In the genomic region with DNA sequence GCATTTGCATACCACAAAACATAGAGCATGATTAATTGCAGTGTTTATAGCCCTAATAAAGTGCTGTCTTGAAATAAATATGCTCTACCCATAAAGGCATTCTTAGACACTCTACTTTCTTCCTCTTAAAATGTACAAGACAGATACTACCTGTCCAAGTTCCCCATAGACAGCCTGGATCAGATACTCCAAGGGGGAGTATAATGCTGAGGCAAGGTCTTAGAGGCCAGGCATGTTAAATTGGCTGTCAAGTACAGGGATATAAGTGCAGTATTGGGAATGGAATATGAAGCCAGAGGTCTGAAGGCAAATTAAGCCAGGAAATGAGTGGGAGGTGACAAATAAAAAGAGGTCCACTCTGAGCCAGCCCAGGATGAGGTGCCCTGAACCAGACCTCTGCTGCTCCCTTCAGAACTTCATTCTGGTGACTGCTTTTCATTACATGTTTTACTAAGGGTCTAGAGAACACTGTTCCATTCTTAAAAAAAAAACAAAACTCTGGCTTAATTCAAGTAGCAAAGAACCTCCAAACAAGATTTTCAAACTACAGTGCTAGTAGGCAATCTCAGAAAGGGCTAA, we compare ENCODE assay signal across 18 mouse cellular contexts.
"Had no signal": no experiment of that assay in that cellular context is flagged by ENCODE, and none has a peak within 500 bp of the region (broad histone marks: within the 10 kb centered on the region; RNA-seq: fewer than 3 reads in every experiment).

No protein-coding gene starts in this region.

- H3K36me3 ChIP-seq: lung, embryonic 15.5 days; midbrain, embryonic 13.5 days; midbrain, embryonic 15.5 days; neural tube, embryonic 13.5 days; stomach, embryonic 15.5 days had no signal

- H3K4me2 ChIP-seq: lung, embryonic 15.5 days; midbrain, embryonic 11.5 days; midbrain, embryonic 13.5 days; midbrain, embryonic 15.5 days; neural tube, embryonic 13.5 days; stomach, embryonic 15.5 days had no signal

- DNase-seq: liver, postnatal 0 days; lung, adult 2 months; lung, postnatal 14 days; lung, postnatal 36 days; right cerebral cortex, postnatal 14 days; thymus, adult 2 months; thymus, postnatal 25 days; thymus, postnatal 4 days had no signal

- H3K9ac ChIP-seq: liver, postnatal 0 days; lung, embryonic 15.5 days; midbrain, embryonic 13.5 days; midbrain, embryonic 15.5 days; neural tube, embryonic 13.5 days; stomach, embryonic 15.5 days had no signal

- H3K4me3 ChIP-seq: lung, embryonic 15.5 days; megakaryocyte, embryonic 14.5 days; midbrain, embryonic 13.5 days; midbrain, embryonic 15.5 days; neural tube, embryonic 13.5 days; stomach, embryonic 15.5 days had no signal

- ATAC-seq: liver, postnatal 0 days; lung, postnatal 0 days; midbrain, embryonic 13.5 days; midbrain, embryonic 15.5 days had no signal

- H3K27me3 ChIP-seq: lung, embryonic 15.5 days; megakaryocyte, embryonic 14.5 days; midbrain, embryonic 13.5 days; midbrain, embryonic 15.5 days; neural tube, embryonic 13.5 days; stomach, embryonic 15.5 days had no signal

- H3K27ac ChIP-seq: lung, embryonic 15.5 days; macrophage; midbrain, embryonic 13.5 days; midbrain, embryonic 15.5 days; neural tube, embryonic 13.5 days; stomach, embryonic 15.5 days; stomach, postnatal 0 days had no signal

- H3K4me1 ChIP-seq: lung, embryonic 15.5 days; midbrain, embryonic 13.5 days; midbrain, embryonic 15.5 days; neural tube, embryonic 13.5 days; stomach, embryonic 15.5 days had no signal

- H3K9me3 ChIP-seq: lung, embryonic 15.5 days; midbrain, embryonic 13.5 days; midbrain, embryonic 15.5 days; neural tube, embryonic 13.5 days; stomach, embryonic 15.5 days had no signal
